Mouse (Mus musculus) embryonic facial prominence, embryonic 10.5 days (tissue): Measurements from ENCODE around the gene 0610030E20Rik. TPM values are rescaled to one million over a fixed set of nuclear protein-coding genes. Genes with fewer than 3 reads are reported as not detected.
A peak's percentile ranks its signal among the peaks of the same experiment; 100 is the strongest.

ENCODE experiments used
- DNase-seq: peaks from one replicate; pipeline ENCODE4 v3.0.0-alpha.2; 2017; ENCODE audit warnings: low spot score
- H3K27ac ChIP-seq: fragments of 300-500 bp; sonication (generic); replicated peaks from 2 replicates; pipeline ENCODE4 v1.5.1; 2016; ENCODE audit warnings: mild to moderate bottlenecking
- H3K27me3 ChIP-seq: fragments of 300-500 bp; sonication (generic); replicated peaks from 2 replicates; pipeline ENCODE4 v1.6.1; 2016; ENCODE audit warnings: low read depth, mild to moderate bottlenecking; ENCODE audit not compliant: poor library complexity, severe bottlenecking
- H3K36me3 ChIP-seq: fragments of 300-500 bp; sonication (generic); replicated peaks from 2 replicates; pipeline ENCODE4 v1.6.1; 2016; ENCODE audit warnings: mild to moderate bottlenecking, moderate library complexity
- H3K4me1 ChIP-seq: fragments of 300-500 bp; sonication (generic); 2 replicates; pipeline ENCODE4 v1.6.1; 2016
- H3K4me3 ChIP-seq: fragments of 300-500 bp; sonication (generic); 2 replicates; pipeline ENCODE4 v1.5.1; 2016; ENCODE audit warnings: mild to moderate bottlenecking, moderate library complexity
- H3K9me3 ChIP-seq: fragments of 300-500 bp; sonication (generic); 2 replicates; pipeline ENCODE4 v1.6.1; 2016; ENCODE audit warnings: mild to moderate bottlenecking
- whole genome bisulfite sequencing: fragments of 180-500 bp; shearing (Covaris S2); methylation state at CpG from one replicate; pipeline ENCODE4 v1.1.7; 2016; 5-methylcytosine and 5-hydroxymethylcytosine counted together
- polyA plus RNA-seq: library from polyadenylated mRNA; unstranded; fragments of >200 nt; fragmentation: Nextera tagmentation; extraction: Ambion mirVana; gene quantifications from 2 replicates; pipeline ENCODE4 v1.2.1, GENCODE M21; 2016

Gene 0610030E20Rik
- polyA plus RNA-seq, 1 experiment from 2014 or later, result 28.8 TPM

- H3K4me1 ChIP-seq, result peaks cover 48% of the 10 kb centered on the region
- peak within 1 kb of the TSS; percentile 64 for H3K4me3 ChIP-seq
- DNase-seq, result peak; percentile 73
- 0 out of 2 replicates have a peak, but pooled peaks cover 3% of the 10 kb centered on the region for H3K27me3 ChIP-seq
- peak within 1 kb of the TSS; percentile 91 for H3K27ac ChIP-seq
- WGBS, result 1% methylated on average over 33 of the region's 33 CpGs
- H3K9me3 ChIP-seq, result no peaks in the 10 kb centered on the region
- peaks cover 11% of the 10 kb centered on the region for H3K36me3 ChIP-seq
These were observed 43.0 kb downstream of the 0610030E20Rik start, which contains the start of gene Vamp8 for GRCm38 (mm10) chr6:72389941-72390771. TSS of gene Vamp8 (minus strand) at chr6:72390703.

- DNase-seq, result peak; percentile 51
- Histone ChIP-seq H3K4me1 (peaks cover 48% of the 10 kb centered on the region), H3K27me3 (0 out of 2 replicates have a peak, but pooled peaks cover 3% of the 10 kb centered on the region), H3K9me3 (no peaks in the 10 kb centered on the region), H3K4me3 (peak overlapping the region; percentile 64), H3K27ac (peak overlapping the region; percentile 91), H3K36me3 (peaks cover 5% of the 10 kb centered on the region; the same call in 1 of the 2 replicates)
- WGBS, result 9% methylated on average over 12 of the region's 12 CpGs
These were observed 43.8 kb downstream of the 0610030E20Rik start for GRCm38 (mm10) chr6:72390795-72391521.

- Histone ChIP-seq H3K36me3 (no peaks in the 10 kb centered on the region), H3K9me3 (no peaks in the 10 kb centered on the region), H3K4me1 (peaks cover 48% of the 10 kb centered on the region), H3K27ac (no peak overlapping the region), H3K27me3 (0 out of 2 replicates have a peak, but pooled peaks cover 3% of the 10 kb centered on the region), H3K4me3 (no peak overlapping the region)
- 86% methylated on average over 5 of the region's 5 CpGs for WGBS
- DNase-seq, result no peak
These were observed 45.2 kb downstream of the 0610030E20Rik start for GRCm38 (mm10) chr6:72392341-72392740.

- peaks cover 9% of the 10 kb centered on the region; the same call in 1 of the 2 replicates for H3K4me1 ChIP-seq
- H3K27me3 ChIP-seq, result no peaks in the 10 kb centered on the region
- no peak for DNase-seq
- WGBS, result 82% methylated on average over 10 of the region's 10 CpGs
- no peaks in the 10 kb centered on the region for H3K9me3 ChIP-seq
- H3K4me3 ChIP-seq, result no peak overlapping the region
- no peaks in the 10 kb centered on the region for H3K36me3 ChIP-seq
- H3K27ac ChIP-seq, result no peak overlapping the region
These were observed 49.7 kb downstream of the 0610030E20Rik start for GRCm38 (mm10) chr6:72396837-72397251.

- no peak for DNase-seq
- no peak overlapping the region for H3K4me3 ChIP-seq
- H3K27me3 ChIP-seq, result no peaks in the 10 kb centered on the region
- no peaks in the 10 kb centered on the region for H3K36me3 ChIP-seq
- no peak overlapping the region for H3K27ac ChIP-seq
- no peaks in the 10 kb centered on the region for H3K4me1 ChIP-seq
- no peaks in the 10 kb centered on the region for H3K9me3 ChIP-seq
- WGBS, result 54% methylated on average over 2 of the region's 2 CpGs
These were observed 52.9 kb downstream of the 0610030E20Rik start for GRCm38 (mm10) chr6:72399967-72400366.

GRCm38 (mm10) chr6:72401875-72402274, 54.8 kb downstream of the 0610030E20Rik start:
- DNase-seq, result peak; percentile 74
- H3K27ac ChIP-seq, result no peak overlapping the region
- H3K27me3 ChIP-seq, result no peaks in the 10 kb centered on the region
- H3K4me3 ChIP-seq, result no peak overlapping the region
- H3K4me1 ChIP-seq, result no peaks in the 10 kb centered on the region
- no peaks in the 10 kb centered on the region for H3K36me3 ChIP-seq
- no peaks in the 10 kb centered on the region for H3K9me3 ChIP-seq
- 24% methylated on average over 7 of the region's 7 CpGs for WGBS

Other genes starting within 250 kb of the 0610030E20Rik start
- 32.2 and 32.6 TPM in 2 replicates for gene St3gal5, start 249.7 kb upstream of the 0610030E20Rik start, polyA plus RNA-seq
- gene Atoh8, start 111.7 kb upstream of the 0610030E20Rik start, polyA plus RNA-seq, result 17.7 and 21.4 TPM in 2 replicates
- 0.18 TPM in 1 of 2 replicates, not detected in the other for gene Sftpb, start 42.7 kb upstream of the 0610030E20Rik start, polyA plus RNA-seq
- gene Usp39, start 2.1 kb upstream of the 0610030E20Rik start, polyA plus RNA-seq, result 83.4 and 85.3 TPM in 2 replicates
- gene Tmem150a, start 8.1 kb downstream of the 0610030E20Rik start, polyA plus RNA-seq, result 6.1 and 6.3 TPM in 2 replicates
- gene Rnf181, start 19.6 kb downstream of the 0610030E20Rik start, polyA plus RNA-seq, result 106 and 111 TPM in 2 replicates
- gene Vamp5, start 33.2 kb downstream of the 0610030E20Rik start, polyA plus RNA-seq, result 13.6 and 15.9 TPM in 2 replicates
- gene Vamp8, start 43.4 kb downstream of the 0610030E20Rik start, polyA plus RNA-seq, result 53.2 and 59.8 TPM in 2 replicates
- 20.4 and 21.1 TPM in 2 replicates for gene Ggcx, start 67.0 kb downstream of the 0610030E20Rik start, polyA plus RNA-seq
- gene Mat2a, start 92.2 kb downstream of the 0610030E20Rik start, polyA plus RNA-seq, result 473 and 481 TPM in 2 replicates
- gene Sh2d6, start 174.4 kb downstream of the 0610030E20Rik start, polyA plus RNA-seq, result 0.16 and 0.19 TPM in 2 replicates
- gene Capg, start 197.1 kb downstream of the 0610030E20Rik start, polyA plus RNA-seq, result 14.8 and 16.0 TPM in 2 replicates